Mouse (Mus musculus): Measurements from ENCODE around the gene Vdr. TPM values are rescaled to one million over a fixed set of nuclear protein-coding genes. Genes with fewer than 3 reads are reported as not detected.

Vdr gene
- polyA plus RNA-seq, 1 experiment from 2014 or later, result not detected

DNA sequence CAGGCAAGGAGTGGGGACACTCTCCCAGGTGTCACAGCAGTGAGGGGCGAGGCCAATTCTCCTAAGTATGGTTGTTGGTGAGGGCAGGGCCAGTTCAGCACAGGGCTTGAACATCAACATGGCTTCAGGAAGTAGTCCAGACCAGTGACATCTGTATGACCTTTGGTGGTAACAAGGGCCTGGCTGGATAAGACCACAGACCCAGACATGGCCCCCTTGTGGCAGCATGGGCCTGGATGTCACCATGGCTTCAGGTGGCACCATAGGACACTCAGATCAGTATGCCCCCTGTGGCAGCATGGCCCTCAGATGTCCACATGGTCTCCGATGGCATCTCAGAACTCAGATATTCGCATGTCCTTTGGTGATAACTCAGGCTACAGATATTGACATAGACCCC is 58.1 kb downstream of the Vdr start:
- Histone ChIP-seq H3K27ac (replicated peaks; ENCODE audit: low read depth, low read length) (no peak overlapping the region), H3K4me2 (ENCODE audit: low read length) (no peak overlapping the region), H3K27me3 (ENCODE audit: control insufficient read depth, insufficient read depth, low read length) (no peaks in the 10 kb centered on the region), H3K4me3 (replicated peaks; ENCODE audit: low read depth, low read length) (no peak overlapping the region), H3K36me3 (ENCODE audit: control insufficient read depth, insufficient read depth, low read length) (no peaks in the 10 kb centered on the region), H3K9me3 (ENCODE audit: control insufficient read depth, low read length) (no peaks in the 10 kb centered on the region), H3K4me1 (ENCODE audit: control insufficient read depth, insufficient read depth, low read length) (no peaks in the 10 kb centered on the region), H3K9ac (replicated peaks; ENCODE audit: low read length) (no peak overlapping the region)
- no peak for DNase-seq
- no peak for ATAC-seq (ENCODE audit: low FRiP score, low TSS enrichment)
- 89% methylated on average over 3 of the region's 3 CpGs for WGBS

- Histone ChIP-seq H3K27ac (replicated peaks; ENCODE audit: low read depth, low read length) (no peak overlapping the region), H3K36me3 (ENCODE audit: control insufficient read depth, insufficient read depth, low read length) (no peaks in the 10 kb centered on the region), H3K4me2 (ENCODE audit: low read length) (no peak overlapping the region), H3K4me3 (replicated peaks; ENCODE audit: low read depth, low read length) (no peak overlapping the region), H3K9me3 (ENCODE audit: control insufficient read depth, low read length) (no peaks in the 10 kb centered on the region), H3K9ac (replicated peaks; ENCODE audit: low read length) (no peak overlapping the region), H3K4me1 (ENCODE audit: control insufficient read depth, insufficient read depth, low read length) (no peaks in the 10 kb centered on the region), H3K27me3 (ENCODE audit: control insufficient read depth, insufficient read depth, low read length) (no peaks in the 10 kb centered on the region)
- no peak for ATAC-seq (ENCODE audit: low FRiP score, low TSS enrichment)
- DNase-seq, result no peak
- 89% methylated on average over 5 of the region's 5 CpGs for WGBS
These were observed 59.4 kb downstream of the Vdr start for GRCm38 (mm10) chr15:97851011-97851410.

DNA sequence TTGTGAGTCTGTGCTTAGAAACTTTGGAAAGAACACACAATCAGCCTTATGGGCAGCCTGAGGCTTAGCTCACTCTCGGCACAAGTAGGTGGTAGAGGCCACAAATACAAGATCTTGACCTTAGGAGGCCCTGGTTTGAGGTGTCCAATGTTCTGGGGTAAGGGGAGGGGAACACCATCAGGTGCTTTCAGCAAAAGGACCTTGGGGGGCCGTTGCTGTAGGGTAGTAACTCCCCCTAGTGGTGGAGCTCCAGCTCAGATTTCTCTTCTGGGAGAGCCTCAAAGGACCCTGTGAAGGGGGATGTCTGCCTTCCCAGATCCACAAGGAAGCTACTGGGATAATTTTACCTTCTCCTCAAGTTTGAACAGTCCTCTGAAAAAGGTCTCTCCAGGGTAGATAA is 60.0 kb downstream of the Vdr start:
- H3K4me3 ChIP-seq (replicated peaks; ENCODE audit: low read depth, low read length), result no peak overlapping the region
- H3K9ac ChIP-seq (replicated peaks; ENCODE audit: low read length), result no peak overlapping the region
- no peaks in the 10 kb centered on the region for H3K36me3 ChIP-seq (ENCODE audit: control insufficient read depth, insufficient read depth, low read length)
- H3K4me2 ChIP-seq (ENCODE audit: low read length), result no peak overlapping the region
- H3K27ac ChIP-seq (replicated peaks; ENCODE audit: low read depth, low read length), result no peak overlapping the region
- H3K27me3 ChIP-seq (ENCODE audit: control insufficient read depth, insufficient read depth, low read length), result no peaks in the 10 kb centered on the region
- H3K9me3 ChIP-seq (ENCODE audit: control insufficient read depth, low read length), result no peaks in the 10 kb centered on the region
- 12% methylated on average over 2 of the region's 2 CpGs for WGBS
- no peaks in the 10 kb centered on the region for H3K4me1 ChIP-seq (ENCODE audit: control insufficient read depth, insufficient read depth, low read length)
- DNase-seq (peak; percentile 54), ATAC-seq (ENCODE audit: low FRiP score, low TSS enrichment) (no peak)

DNA sequence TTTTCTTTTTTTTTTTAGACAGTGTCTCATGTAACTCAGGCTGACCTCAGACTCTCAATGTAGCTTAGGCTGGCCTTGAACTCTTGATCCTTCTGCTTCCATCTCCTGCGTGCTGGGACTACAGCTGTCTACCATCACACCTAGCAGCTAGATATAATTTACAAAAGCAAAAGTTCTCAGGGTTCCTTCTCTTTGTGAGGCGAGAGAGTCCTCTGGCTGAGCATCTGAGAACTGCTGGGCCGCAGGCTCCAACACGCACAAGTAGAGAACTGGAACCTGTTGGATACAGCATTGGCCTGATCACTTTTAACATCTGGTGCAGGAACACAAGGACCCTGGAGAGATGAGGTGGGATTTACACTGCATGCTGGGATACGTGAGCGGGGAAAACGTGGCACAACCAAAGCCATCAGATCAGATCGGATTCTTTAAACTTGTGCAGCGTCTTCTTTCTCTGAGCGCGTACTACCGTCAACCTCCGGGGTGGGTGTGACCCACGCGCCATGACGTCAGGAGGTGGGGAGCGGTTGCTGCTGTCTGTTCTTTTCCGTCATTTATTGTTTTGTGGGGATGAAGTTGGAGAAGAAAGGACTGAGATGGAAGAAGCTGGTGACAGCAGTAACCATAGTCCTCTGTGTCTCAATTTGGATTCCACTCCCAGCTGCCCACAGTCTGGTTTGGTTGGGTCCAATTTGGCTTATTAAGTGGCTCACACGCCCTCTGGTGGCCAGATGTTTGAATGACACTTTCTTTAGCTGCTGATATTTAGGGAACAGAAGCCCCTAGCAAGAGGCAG is 61.1 kb downstream of the Vdr start:
- DNase-seq, result peak; percentile 96
- Histone ChIP-seq H3K36me3 (ENCODE audit: control insufficient read depth, insufficient read depth, low read length) (no peaks in the 10 kb centered on the region), H3K4me2 (ENCODE audit: low read length) (peak overlapping the region; percentile 61), H3K27ac (replicated peaks; ENCODE audit: low read depth, low read length) (peak overlapping the region; percentile 53), H3K9ac (replicated peaks; ENCODE audit: low read length) (peak overlapping the region; percentile 14; the same call in 1 of the 2 replicates), H3K27me3 (ENCODE audit: control insufficient read depth, insufficient read depth, low read length) (no peaks in the 10 kb centered on the region), H3K4me3 (replicated peaks; ENCODE audit: low read depth, low read length) (peak overlapping the region; percentile 32), H3K9me3 (ENCODE audit: control insufficient read depth, low read length) (no peaks in the 10 kb centered on the region), H3K4me1 (ENCODE audit: control insufficient read depth, insufficient read depth, low read length) (no peaks in the 10 kb centered on the region)
- peak; percentile 50; the same call in 1 of the 2 replicates for ATAC-seq (ENCODE audit: low FRiP score, low TSS enrichment)
- 7% methylated on average over 19 of the region's 19 CpGs for WGBS

DNA sequence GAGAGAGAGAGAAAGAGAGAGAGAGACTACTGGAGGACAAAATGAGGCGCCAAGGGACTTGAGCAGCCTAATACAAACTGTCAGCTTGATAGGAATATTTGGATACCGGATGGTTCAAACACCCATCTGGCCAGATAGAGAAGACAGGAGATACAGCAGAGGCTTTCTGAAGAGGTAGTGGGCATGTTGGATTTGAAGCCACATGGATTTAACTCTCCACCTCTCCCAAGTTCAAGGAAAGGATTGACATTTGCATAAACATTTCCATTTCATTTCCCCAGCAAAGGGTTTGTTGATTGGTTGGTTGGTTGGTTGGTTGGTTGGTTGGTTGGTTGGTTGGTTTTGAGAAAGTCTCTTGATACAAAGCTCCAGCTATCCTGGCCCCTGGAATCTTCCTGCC is 62.6 kb downstream of the Vdr start:
- 96% methylated on average over 2 of the region's 2 CpGs for WGBS
- ATAC-seq (ENCODE audit: low FRiP score, low TSS enrichment) (no peak), DNase-seq (no peak)
- Histone ChIP-seq H3K9me3 (ENCODE audit: control insufficient read depth, low read length) (no peaks in the 10 kb centered on the region), H3K27me3 (ENCODE audit: control insufficient read depth, insufficient read depth, low read length) (no peaks in the 10 kb centered on the region), H3K9ac (replicated peaks; ENCODE audit: low read length) (no peak overlapping the region), H3K4me2 (ENCODE audit: low read length) (no peak overlapping the region), H3K27ac (replicated peaks; ENCODE audit: low read depth, low read length) (no peak overlapping the region), H3K36me3 (ENCODE audit: control insufficient read depth, insufficient read depth, low read length) (no peaks in the 10 kb centered on the region), H3K4me1 (ENCODE audit: control insufficient read depth, insufficient read depth, low read length) (no peaks in the 10 kb centered on the region), H3K4me3 (replicated peaks; ENCODE audit: low read depth, low read length) (no peak overlapping the region)

- ATAC-seq (ENCODE audit: low FRiP score, low TSS enrichment), result no peak
- Histone ChIP-seq H3K4me3 (replicated peaks; ENCODE audit: low read depth, low read length) (no peak overlapping the region), H3K9ac (replicated peaks; ENCODE audit: low read length) (no peak overlapping the region), H3K9me3 (ENCODE audit: control insufficient read depth, low read length) (no peaks in the 10 kb centered on the region), H3K27me3 (ENCODE audit: control insufficient read depth, insufficient read depth, low read length) (no peaks in the 10 kb centered on the region), H3K4me2 (ENCODE audit: low read length) (no peak overlapping the region), H3K4me1 (ENCODE audit: control insufficient read depth, insufficient read depth, low read length) (no peaks in the 10 kb centered on the region), H3K27ac (replicated peaks; ENCODE audit: low read depth, low read length) (no peak overlapping the region), H3K36me3 (ENCODE audit: control insufficient read depth, insufficient read depth, low read length) (no peaks in the 10 kb centered on the region)
- DNase-seq, result no peak
- WGBS, result 84% methylated on average over 4 of the region's 4 CpGs
These were observed 63.1 kb downstream of the Vdr start for GRCm38 (mm10) chr15:97847285-97847684.

GRCm38 (mm10) chr15:97846121-97846882 is 64.1 kb downstream of the Vdr start:
- 88% methylated on average over 11 of the region's 11 CpGs for WGBS
- Histone ChIP-seq H3K4me1 (ENCODE audit: control insufficient read depth, insufficient read depth, low read length) (no peaks in the 10 kb centered on the region), H3K4me2 (ENCODE audit: low read length) (no peak overlapping the region), H3K36me3 (ENCODE audit: control insufficient read depth, insufficient read depth, low read length) (no peaks in the 10 kb centered on the region), H3K4me3 (replicated peaks; ENCODE audit: low read depth, low read length) (no peak overlapping the region), H3K27me3 (ENCODE audit: control insufficient read depth, insufficient read depth, low read length) (no peaks in the 10 kb centered on the region), H3K9ac (replicated peaks; ENCODE audit: low read length) (no peak overlapping the region), H3K9me3 (ENCODE audit: control insufficient read depth, low read length) (no peaks in the 10 kb centered on the region), H3K27ac (replicated peaks; ENCODE audit: low read depth, low read length) (no peak overlapping the region)
- ATAC-seq (ENCODE audit: low FRiP score, low TSS enrichment) (no peak), DNase-seq (no peak)

DNA sequence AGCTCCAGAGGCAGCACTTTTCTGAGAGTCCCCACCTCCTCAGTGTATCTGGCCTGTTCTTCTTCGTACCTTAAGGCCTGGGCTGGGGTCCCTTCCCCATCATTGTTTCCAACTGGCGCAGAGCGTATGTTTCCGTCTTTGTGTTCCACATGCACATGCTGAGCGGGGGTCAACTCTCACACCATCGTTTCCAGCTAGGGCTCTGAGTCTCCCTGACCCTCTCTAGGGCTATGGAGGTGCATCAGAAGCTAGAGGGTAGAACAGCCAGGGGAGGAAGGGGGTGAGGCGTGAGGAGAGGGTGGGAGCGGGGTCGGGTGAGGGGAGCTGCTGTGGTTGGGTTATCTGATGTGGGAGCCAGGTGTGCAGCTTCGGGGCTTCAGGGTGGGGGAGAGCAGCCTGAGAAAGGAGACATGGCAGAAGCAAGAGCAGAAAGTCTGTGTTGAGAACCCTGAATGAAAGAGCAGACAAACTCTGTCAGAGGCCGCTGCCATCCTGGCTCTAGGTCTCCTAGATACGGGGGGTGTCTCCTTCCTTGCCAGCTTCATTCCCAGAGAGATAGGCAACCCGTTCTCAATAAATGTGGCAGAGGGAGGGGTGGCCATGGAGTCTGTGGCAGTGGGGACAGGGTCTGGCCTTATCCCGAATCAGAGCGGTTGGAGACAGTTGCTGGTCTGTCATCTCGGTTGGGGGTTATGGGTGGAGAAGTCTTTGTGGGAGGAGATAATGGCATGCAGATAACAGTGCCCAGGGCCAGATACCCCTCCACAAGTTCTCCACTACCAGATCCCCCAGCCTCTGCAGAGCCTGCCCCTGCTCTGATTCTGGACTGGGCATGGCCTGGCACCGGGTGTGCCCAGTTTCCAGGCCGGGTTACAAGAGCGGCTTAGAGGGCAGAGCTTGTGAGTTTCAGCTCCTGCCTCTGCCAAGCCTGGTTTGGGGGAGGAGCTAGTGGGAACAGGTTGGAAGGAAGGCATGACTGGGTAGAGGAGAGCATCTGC is 66.1 kb downstream of the Vdr start, which contains the start of gene Hdac7:
Gene Hdac7 (minus strand): TSS at position 466 of the 998 bp plus-strand sequence.
- Histone ChIP-seq H3K27ac (replicated peaks; ENCODE audit: low read depth, low read length) (no peak within 1 kb of the TSS), H3K4me2 (ENCODE audit: low read length) (no peak within 1 kb of the TSS), H3K9ac (replicated peaks; ENCODE audit: low read length) (no peak within 1 kb of the TSS), H3K27me3 (ENCODE audit: control insufficient read depth, insufficient read depth, low read length) (no peaks in the 10 kb centered on the region), H3K4me3 (replicated peaks; ENCODE audit: low read depth, low read length) (no peak within 1 kb of the TSS), H3K9me3 (ENCODE audit: control insufficient read depth, low read length) (no peaks in the 10 kb centered on the region), H3K4me1 (ENCODE audit: control insufficient read depth, insufficient read depth, low read length) (no peaks in the 10 kb centered on the region), H3K36me3 (ENCODE audit: control insufficient read depth, insufficient read depth, low read length) (no peaks in the 10 kb centered on the region)
- no peak for DNase-seq
- WGBS, result 74% methylated on average over 19 of the region's 19 CpGs
- ATAC-seq (ENCODE audit: low FRiP score, low TSS enrichment), result no peak
